Mouse (Mus musculus): Measurements from ENCODE around the gene Zzz3.

- no peak for TF ChIP-seq POLR2A (IDR thresholded peaks at IDR 0.05; ENCODE audit: low read depth, low read length)
- TF ChIP-seq CTCF (IDR thresholded peaks at IDR 0.05; ENCODE audit: extremely low read depth, insufficient read depth, insufficient read length, insufficient replicate concordance), result no peak
These were observed 31.1 kb upstream of the Zzz3 start for GRCm38 (mm10) chr3:152364181-152364580.
